Mouse (Mus musculus) limb, embryonic 11.5 days (tissue): ENCODE data around the gene Asns. TPM values are rescaled to one million over a fixed set of nuclear protein-coding genes. Genes with fewer than 3 reads are reported as not detected.

Experiments
- polyA plus RNA-seq: library from polyadenylated mRNA; unstranded; fragments of >200 nt; fragmentation: Nextera tagmentation; extraction: Ambion mirVana; gene quantifications from 2 replicates; pipeline ENCODE4 v1.2.1, GENCODE M21; 2014

The Asns gene
- polyA plus RNA-seq, 1 experiment from 2014 or later, result 98.5 TPM

Other genes with a start within 250 kb of the Asns start
- gene Tac1, start 138.4 kb downstream of the Asns start, polyA plus RNA-seq, result 6.8 and 9.6 TPM in 2 replicates
- gene C1galt1, start 151.6 kb upstream of the Asns start, polyA plus RNA-seq, result 6.4 and 8.3 TPM in 2 replicates